ENCODE assay signal across 13 mouse cellular contexts in genomic region chr9:14903581-14904378, GRCm38 (mm10). TPM values are rescaled to one million over a fixed set of nuclear protein-coding genes. Genes with fewer than 3 reads are reported as not detected.
A peak's percentile ranks its signal among the peaks of the same experiment; 100 is the strongest.
DNase-seq lines count a peak whose midpoint lies in the region; ATAC-seq lines count a peak whose summit lies in the region.
"Had no signal": no experiment of that assay in that cellular context is flagged by ENCODE, and none has a peak within 500 bp of the region (broad histone marks: within the 10 kb centered on the region; RNA-seq: fewer than 3 reads in every experiment).

Izumo1r (minus strand) TSS chr9:14903949.

- H3K4me2 ChIP-seq in heart, embryonic 12.5 days: peak within 1 kb of the TSS; percentile 26
- H3K4me2 ChIP-seq in midbrain, embryonic 11.5 days: no peak within 1 kb of the TSS
- H3K4me2 ChIP-seq in midbrain, embryonic 14.5 days (ENCODE audit: low read length): no peak within 1 kb of the TSS
- no peak within 1 kb of the TSS for H3K4me2 ChIP-seq in embryonic facial prominence, embryonic 14.5 days (ENCODE audit: low read depth, low read length)
- H3K4me2 ChIP-seq: liver, embryonic 12.5 days had no signal

- no peak within 1 kb of the TSS for H3K27ac ChIP-seq in heart, embryonic 12.5 days (ENCODE audit: poor library complexity, severe bottlenecking)
- H3K27ac ChIP-seq in midbrain, embryonic 11.5 days (ENCODE audit: low read depth, low read length): no peak within 1 kb of the TSS
- no peak within 1 kb of the TSS for H3K27ac ChIP-seq in midbrain, embryonic 14.5 days (replicated peaks; ENCODE audit: low read depth, low read length)
- no peak within 1 kb of the TSS for H3K27ac ChIP-seq in embryonic facial prominence, embryonic 14.5 days (replicated peaks; ENCODE audit: low read depth, low read length)
- H3K27ac ChIP-seq: liver, embryonic 12.5 days had no signal

- H3K9me3 ChIP-seq in heart, embryonic 12.5 days (replicated peaks): no peaks in the 10 kb centered on the region
- H3K9me3 ChIP-seq in midbrain, embryonic 11.5 days (ENCODE audit: control insufficient read depth, low read length): no peaks in the 10 kb centered on the region
- H3K9me3 ChIP-seq in midbrain, embryonic 14.5 days (ENCODE audit: control insufficient read depth, low read length): no peaks in the 10 kb centered on the region
- no peaks in the 10 kb centered on the region for H3K9me3 ChIP-seq in embryonic facial prominence, embryonic 14.5 days (ENCODE audit: control insufficient read depth, low read length)
- H3K9me3 ChIP-seq: liver, embryonic 12.5 days had no signal

- peak; percentile 19; the same call in 1 of the 2 replicates for ATAC-seq in heart, embryonic 12.5 days (ENCODE audit: insufficient number of reproducible peaks, low FRiP score)
- ATAC-seq in midbrain, embryonic 11.5 days (ENCODE audit: low FRiP score): peak; percentile 25; the same call in 1 of the 2 replicates
- no peak; the same call in 1 of the 2 replicates for ATAC-seq in midbrain, embryonic 14.5 days (ENCODE audit: low FRiP score, low TSS enrichment)
- ATAC-seq in embryonic facial prominence, embryonic 14.5 days (ENCODE audit: low read depth): peak; percentile 76
- ATAC-seq: liver, embryonic 12.5 days had no signal

- H3K4me3 ChIP-seq in heart, embryonic 12.5 days: no peak within 1 kb of the TSS
- no peak within 1 kb of the TSS for H3K4me3 ChIP-seq in midbrain, embryonic 11.5 days (ENCODE audit: low read depth, low read length)
- no peak within 1 kb of the TSS for H3K4me3 ChIP-seq in midbrain, embryonic 14.5 days (replicated peaks; ENCODE audit: low read depth, low read length)
- H3K4me3 ChIP-seq in embryonic facial prominence, embryonic 14.5 days (ENCODE audit: low read depth, low read length): no peak within 1 kb of the TSS
- H3K4me3 ChIP-seq: liver, embryonic 12.5 days had no signal

- no peak for DNase-seq in heart, adult 18-20 months
- DNase-seq in midbrain, embryonic 11.5 days (ENCODE audit: low spot score, missing footprints): no peak
- no peak for DNase-seq in midbrain, embryonic 14.5 days
- DNase-seq in embryonic facial prominence, embryonic 14.5 days (ENCODE audit: low spot score): peak; percentile 70
- DNase-seq in thymus, postnatal 14 days: peak; percentile 83
- DNase-seq in ovary, postnatal 14 days (ENCODE audit: low spot score): no peak
- no peak for DNase-seq in adrenal gland, adult 8-10 months
- DNase-seq: adrenal gland, postnatal 25 days; cerebellum, postnatal 10 days; kidney, adult 8-10 months had no signal

- peaks cover 40% of the 10 kb centered on the region for H3K4me1 ChIP-seq in heart, embryonic 12.5 days (replicated peaks)
- H3K4me1 ChIP-seq in midbrain, embryonic 11.5 days (ENCODE audit: control insufficient read depth, insufficient read depth, low read length): peaks cover 6% of the 10 kb centered on the region; the same call in 1 of the 2 replicates
- H3K4me1 ChIP-seq in midbrain, embryonic 14.5 days (ENCODE audit: control insufficient read depth, insufficient read depth, low read length): peaks cover 7% of the 10 kb centered on the region; the same call in 1 of the 2 replicates
- H3K4me1 ChIP-seq in embryonic facial prominence, embryonic 14.5 days (ENCODE audit: control insufficient read depth, insufficient read depth, low read length): peaks cover 25% of the 10 kb centered on the region

- H3K27me3 ChIP-seq in heart, embryonic 12.5 days (replicated peaks): no peaks in the 10 kb centered on the region
- H3K27me3 ChIP-seq in midbrain, embryonic 11.5 days (ENCODE audit: control insufficient read depth, insufficient read depth, low read length): no peaks in the 10 kb centered on the region
- no peaks in the 10 kb centered on the region for H3K27me3 ChIP-seq in midbrain, embryonic 14.5 days (ENCODE audit: control insufficient read depth, insufficient read depth, low read length)
- no peaks in the 10 kb centered on the region for H3K27me3 ChIP-seq in embryonic facial prominence, embryonic 14.5 days (replicated peaks; ENCODE audit: control insufficient read depth, insufficient read depth, low read length)

- 43% methylated on average over 11 of the region's 11 CpGs for WGBS in heart, embryonic 12.5 days
- 31% methylated on average over 11 of the region's 11 CpGs for WGBS in midbrain, embryonic 11.5 days
- 39% methylated on average over 11 of the region's 11 CpGs for WGBS in midbrain, embryonic 14.5 days
- WGBS in embryonic facial prominence, embryonic 14.5 days: 31% methylated on average over 11 of the region's 11 CpGs

- no peaks in the 10 kb centered on the region for H3K36me3 ChIP-seq in heart, embryonic 12.5 days
- no peaks in the 10 kb centered on the region for H3K36me3 ChIP-seq in midbrain, embryonic 11.5 days (ENCODE audit: control insufficient read depth, insufficient read depth, low read length)
- no peaks in the 10 kb centered on the region for H3K36me3 ChIP-seq in midbrain, embryonic 14.5 days (ENCODE audit: control insufficient read depth, insufficient read depth, low read length)
- no peaks in the 10 kb centered on the region for H3K36me3 ChIP-seq in embryonic facial prominence, embryonic 14.5 days (ENCODE audit: control insufficient read depth, insufficient read depth, low read length)
- H3K36me3 ChIP-seq: liver, embryonic 12.5 days had no signal

- no peak within 1 kb of the TSS for H3K9ac ChIP-seq in heart, embryonic 12.5 days
- no peak within 1 kb of the TSS for H3K9ac ChIP-seq in midbrain, embryonic 11.5 days (ENCODE audit: low read length)
- H3K9ac ChIP-seq in midbrain, embryonic 14.5 days (replicated peaks; ENCODE audit: low read length): no peak within 1 kb of the TSS
- no peak within 1 kb of the TSS for H3K9ac ChIP-seq in embryonic facial prominence, embryonic 14.5 days (ENCODE audit: low read depth, low read length)
- H3K9ac ChIP-seq: liver, embryonic 12.5 days had no signal

RNA-seq across cellular contexts. Expression of gene Izumo1r, which starts in this region (rescaled TPM):
- polyA plus RNA-seq in heart, embryonic 12.5 days (2016; fragmentation: Nextera tagmentation; extraction: Ambion mirVana): not detected in 2 replicates
- total RNA-seq in heart, adult 18-20 months (2021): 1 to 10 TPM in 1 of 2 experiments, not detected in 1; 1.0 TPM
- polyA plus RNA-seq in midbrain, embryonic 11.5 days (2014; fragmentation: Nextera tagmentation; extraction: Ambion mirVana): not detected in 2 replicates
- polyA plus RNA-seq in midbrain, embryonic 14.5 days (2014; fragmentation: Nextera tagmentation; extraction: Ambion mirVana): not detected in 2 replicates
- polyA plus RNA-seq in embryonic facial prominence, embryonic 14.5 days (2014; fragmentation: Nextera tagmentation; extraction: Ambion mirVana): 0.26 and 0.51 TPM in 2 replicates
- total RNA-seq in adrenal gland, adult 8-10 months (2022): not detected
- total RNA-seq: adrenal gland, postnatal 25 days had no signal
- polyA plus RNA-seq: frontal cortex, adult 2 months; liver, embryonic 12.5 days had no signal

Comparison
In these comparisons a context has a peak if more than half of its experiments do, and no peak if none do; other contexts are left out.
1. Peak in ATAC-seq and H3K4me2 ChIP-seq in heart, embryonic 12.5 days; RNA of the gene not detected or under 1 TPM.
2. Peak in ATAC-seq in midbrain, embryonic 11.5 days; RNA of the gene not detected or under 1 TPM.
3. Peak in DNase-seq and ATAC-seq in embryonic facial prominence, embryonic 14.5 days; RNA of the gene not detected or under 1 TPM.